Mouse (Mus musculus) erythroblast, embryonic 14.5 days (primary cell): ENCODE results near the gene Pigg.

Experiments
- GATA1 ChIP-seq: IDR thresholded peaks from 2 replicates; pipeline ENCODE4 v1.6.1; 2012; ENCODE audit warnings: low read length, inconsistent platforms, mixed read lengths
- TAL1 ChIP-seq: IDR thresholded peaks from 3 replicates; pipeline ENCODE4 v1.6.1; 2012; ENCODE audit warnings: low read length, inconsistent platforms, mixed read lengths

DNA sequence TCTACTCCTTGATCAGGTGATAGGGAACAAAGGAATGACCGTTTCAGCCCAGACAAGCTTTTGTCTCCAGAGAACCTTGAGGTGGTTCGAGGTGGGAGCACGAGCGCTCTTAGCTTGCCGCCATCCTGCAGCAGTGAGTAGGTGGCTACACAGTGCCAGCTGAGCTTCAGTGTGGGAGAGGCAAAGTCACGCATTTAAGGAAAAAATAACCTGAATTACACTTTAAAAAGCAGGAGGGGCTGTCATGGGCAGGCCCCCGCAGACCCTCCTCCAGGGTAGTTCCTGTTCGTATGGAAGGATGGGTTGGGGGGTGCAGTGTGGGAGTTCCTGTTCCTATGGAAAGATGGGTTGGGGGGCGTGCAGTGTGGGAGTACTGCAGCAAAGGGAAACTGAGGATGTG lies 47.1 kb downstream of the Pigg start:
- no peak for TF ChIP-seq GATA1
- no peak for TF ChIP-seq TAL1
